Mouse (Mus musculus) intestine, embryonic 16.5 days (tissue): ENCODE measurements around the gene Fndc10. TPM values are rescaled to one million over a fixed set of nuclear protein-coding genes. Genes with fewer than 3 reads are reported as not detected.
A peak's percentile ranks its signal among the peaks of the same experiment; 100 is the strongest.
"Not testable (repeated sequence)": the region's sequence is repeated elsewhere in the genome, so short reads cannot be mapped to it uniquely, and the experiment has no call there.

Source experiments
- ATAC-seq: fragments of 200-750 bp; cut with Nextera tagmentation; 2 replicates; pipeline ENCODE4 v1.8.0; 2017; ENCODE audit warnings: moderate TSS enrichment, moderate library complexity
- H3K27ac ChIP-seq: fragments of 300-500 bp; sonication (generic); 2 replicates; pipeline ENCODE4 v1.5.1; 2014; ENCODE audit warnings: mild to moderate bottlenecking, low read length
- H3K27me3 ChIP-seq: fragments of 300-500 bp; sonication (generic); replicated peaks from 2 replicates; pipeline ENCODE4 v1.6.1; 2014; ENCODE audit warnings: low read length, control low read depth, mixed read lengths; ENCODE audit not compliant: control insufficient read depth, insufficient read depth
- H3K36me3 ChIP-seq: fragments of 300-500 bp; sonication (generic); 2 replicates; pipeline ENCODE4 v1.6.1; 2014; ENCODE audit warnings: low read length, control low read depth; ENCODE audit not compliant: control insufficient read depth, insufficient read depth
- H3K4me1 ChIP-seq: fragments of 300-500 bp; sonication (generic); 2 replicates; pipeline ENCODE4 v1.6.1; 2014; ENCODE audit warnings: low read length, control low read depth, mixed read lengths; ENCODE audit not compliant: control insufficient read depth, insufficient read depth
- H3K4me2 ChIP-seq: fragments of 300-500 bp; sonication (generic); 2 replicates; pipeline ENCODE4 v1.6.1; 2014; ENCODE audit warnings: low read depth, low read length, control low read depth
- H3K4me3 ChIP-seq: fragments of 300-500 bp; sonication (generic); 2 replicates; pipeline ENCODE4 v1.5.1; 2014; ENCODE audit warnings: mild to moderate bottlenecking, low read length
- H3K9ac ChIP-seq: fragments of 300-500 bp; sonication (generic); 2 replicates; pipeline ENCODE4 v1.6.1; 2014; ENCODE audit warnings: low read depth, low read length
- H3K9me3 ChIP-seq: fragments of 300-500 bp; sonication (generic); 2 replicates; pipeline ENCODE4 v1.6.1; 2016; ENCODE audit warnings: low read length, control low read depth; ENCODE audit not compliant: control insufficient read depth
- WGBS: fragments of 180-500 bp; shearing (Covaris S2); extraction: QIAGEN DNeasy Blood & Tissue Kit; methylation state at CpG from one replicate; pipeline ENCODE4 v1.1.7; 2014; 5-methylcytosine and 5-hydroxymethylcytosine counted together
- polyA plus RNA-seq: library from polyadenylated mRNA; unstranded; fragments of >200 nt; fragmentation: Nextera tagmentation; extraction: Ambion mirVana; gene quantifications from 2 replicates; pipeline ENCODE4 v1.2.1, GENCODE M21; 2015

Fndc10 gene
- polyA plus RNA-seq, 1 experiment from 2014 or later: 2.0 TPM

- 79% methylated on average over 2 of the region's 2 CpGs for WGBS
- H3K4me3 ChIP-seq: no peak overlapping the region
- H3K9ac ChIP-seq: no peak overlapping the region
- no peak overlapping the region for H3K27ac ChIP-seq
- ATAC-seq: no peak
- H3K36me3 ChIP-seq: no peaks in the 10 kb centered on the region
- no peaks in the 10 kb centered on the region for H3K27me3 ChIP-seq
- H3K4me2 ChIP-seq: no peak overlapping the region
- H3K9me3 ChIP-seq: no peaks in the 10 kb centered on the region
- H3K4me1 ChIP-seq: no peaks in the 10 kb centered on the region
These were observed 18.2 kb upstream of the Fndc10 start for GRCm38 (mm10) chr4:155675991-155676390.

- H3K9ac ChIP-seq, H3K4me2 ChIP-seq, H3K9me3 ChIP-seq, H3K36me3 ChIP-seq, H3K27me3 ChIP-seq, H3K4me3 ChIP-seq, H3K27ac ChIP-seq, ATAC-seq, H3K4me1 ChIP-seq: not testable (repeated sequence)
- WGBS: 89% methylated on average over 15 of the region's 19 CpGs
These were observed 10.4 kb upstream of the Fndc10 start for GRCm38 (mm10) chr4:155683670-155684277.

- H3K4me3 ChIP-seq, H3K4me2 ChIP-seq, H3K36me3 ChIP-seq, H3K9ac ChIP-seq, H3K27me3 ChIP-seq, H3K9me3 ChIP-seq, H3K4me1 ChIP-seq: not testable (repeated sequence)
- WGBS: 69% methylated on average over 4 of the region's 4 CpGs
- ATAC-seq: peak; percentile 72
- H3K27ac ChIP-seq: peak overlapping the region; percentile 69
These were observed 6.4 kb upstream of the Fndc10 start for GRCm38 (mm10) chr4:155687764-155688163.

GRCm38 (mm10) chr4:155690571-155691375, 3.4 kb upstream of the Fndc10 start:
- ATAC-seq: no peak
- 82% methylated on average over 12 of the region's 12 CpGs for WGBS
- Histone ChIP-seq H3K4me3 (no peak overlapping the region), H3K4me2 (no peak overlapping the region), H3K4me1 (peaks cover 10% of the 10 kb centered on the region), H3K36me3 (no peaks in the 10 kb centered on the region), H3K9ac (no peak overlapping the region), H3K27ac (no peak overlapping the region), H3K9me3 (no peaks in the 10 kb centered on the region), H3K27me3 (no peaks in the 10 kb centered on the region)

GRCm38 (mm10) chr4:155692421-155692820, 1.7 kb upstream of the Fndc10 start:
- no peak overlapping the region for H3K4me3 ChIP-seq
- peaks cover 19% of the 10 kb centered on the region for H3K4me1 ChIP-seq
- WGBS: 95% methylated on average over 3 of the region's 3 CpGs
- no peak overlapping the region for H3K4me2 ChIP-seq
- H3K27ac ChIP-seq: no peak overlapping the region
- no peaks in the 10 kb centered on the region for H3K27me3 ChIP-seq
- no peaks in the 10 kb centered on the region for H3K9me3 ChIP-seq
- no peak for ATAC-seq
- no peaks in the 10 kb centered on the region for H3K36me3 ChIP-seq
- H3K9ac ChIP-seq: no peak overlapping the region

- Histone ChIP-seq H3K9me3 (no peaks in the 10 kb centered on the region), H3K27me3 (no peaks in the 10 kb centered on the region), H3K9ac (peak overlapping the region; percentile 82), H3K4me2 (peak overlapping the region; percentile 98), H3K4me1 (peaks cover 19% of the 10 kb centered on the region), H3K4me3 (peak overlapping the region; percentile 76), H3K27ac (no peak overlapping the region), H3K36me3 (no peaks in the 10 kb centered on the region)
- 2% methylated on average over 92 of the region's 92 CpGs for WGBS
- peak; percentile 72 for ATAC-seq
These were observed 600 bp downstream of the Fndc10 start for GRCm38 (mm10) chr4:155694482-155695401.

- no peak overlapping the region for H3K27ac ChIP-seq
- H3K4me3 ChIP-seq: peak overlapping the region; percentile 5; the same call in 1 of the 2 replicates
These were observed 1.5 kb downstream of the Fndc10 start for GRCm38 (mm10) chr4:155695531-155696062.

GRCm38 (mm10) chr4:155696261-155697255, 2.4 kb downstream of the Fndc10 start:
- Histone ChIP-seq H3K4me3 (0 out of 2 replicates have a peak overlapping the region, but pooled peaks have one; percentile 2), H3K4me1 (peaks cover 19% of the 10 kb centered on the region), H3K4me2 (no peak overlapping the region), H3K27ac (no peak overlapping the region), H3K27me3 (no peaks in the 10 kb centered on the region), H3K9me3 (no peaks in the 10 kb centered on the region), H3K9ac (peak overlapping the region; percentile 82; the same call in 1 of the 2 replicates), H3K36me3 (no peaks in the 10 kb centered on the region)
- no peak for ATAC-seq
- 69% methylated on average over 16 of the region's 16 CpGs for WGBS

More at GRCm38 (mm10) chr4:155695531-155696062, 1.5 kb downstream of the Fndc10 start:
- Histone ChIP-seq H3K27me3 (no peaks in the 10 kb centered on the region), H3K9ac (peak overlapping the region; percentile 82), H3K9me3 (no peaks in the 10 kb centered on the region), H3K4me2 (peak overlapping the region; percentile 98), H3K4me1 (peaks cover 19% of the 10 kb centered on the region), H3K36me3 (no peaks in the 10 kb centered on the region)
- no peak for ATAC-seq
- 78% methylated on average over 4 of the region's 4 CpGs for WGBS
